Mouse (Mus musculus) heart, embryonic 14.5 days (tissue): ENCODE data around the gene Lmo7. TPM values are rescaled to one million over a fixed set of nuclear protein-coding genes. Genes with fewer than 3 reads are reported as not detected.

Source experiments
- ATAC-seq: fragments of 200-750 bp; cut with Nextera tagmentation; 2 replicates; pipeline ENCODE4 v1.8.0; 2017; ENCODE audit warnings: low read depth, moderate TSS enrichment; ENCODE audit not compliant: insufficient number of reproducible peaks, insufficient read depth, low FRiP score
- H3K27ac ChIP-seq, 2 experiments: fragments of 200-500 bp in 1 of 2; fragments of 300-500 bp in 1 of 2; sonication (generic) in 1 of 2; replicated peaks in 1 of 2; 2 replicates each; pipeline ENCODE4 v1.5.1; 2012 to 2014; ENCODE audit warnings: low read depth in 2 of 2, low read length in 2 of 2, control low read depth in 1 of 2, mild to moderate bottlenecking in 1 of 2, mixed read lengths in 1 of 2; ENCODE audit not compliant: control insufficient read depth in 1 of 2, insufficient read depth in 1 of 2
- H3K27me3 ChIP-seq: fragments of 300-500 bp; sonication (generic); 2 replicates; pipeline ENCODE4 v1.6.1; 2014; ENCODE audit warnings: mild to moderate bottlenecking, low read length, control low read depth; ENCODE audit not compliant: control insufficient read depth, insufficient read depth
- H3K36me3 ChIP-seq: fragments of 300-500 bp; sonication (generic); 2 replicates; pipeline ENCODE4 v1.6.1; 2014; ENCODE audit warnings: mild to moderate bottlenecking, control low read depth, low read length, mixed read lengths; ENCODE audit not compliant: control insufficient read depth, insufficient read depth
- H3K4me1 ChIP-seq, 2 experiments: fragments of 200-500 bp in 1 of 2; fragments of 300-500 bp in 1 of 2; sonication (generic) in 1 of 2; 2 replicates each; pipeline ENCODE4 v1.6.1; 2012 to 2014; ENCODE audit warnings: low read length in 2 of 2, control low read depth in 1 of 2, mixed read lengths in 1 of 2; ENCODE audit not compliant: control insufficient read depth in 2 of 2, insufficient read depth in 2 of 2
- H3K4me2 ChIP-seq: fragments of 300-500 bp; sonication (generic); 2 replicates; pipeline ENCODE4 v1.6.1; 2014; ENCODE audit warnings: mild to moderate bottlenecking, low read length
- H3K4me3 ChIP-seq, 2 experiments: fragments of 200-500 bp in 1 of 2; fragments of 300-500 bp in 1 of 2; sonication (generic) in 1 of 2; 2 replicates each; pipeline ENCODE4 v1.5.1; 2012 to 2014; ENCODE audit warnings: low read length in 2 of 2, mild to moderate bottlenecking in 2 of 2, control low read depth in 1 of 2, low read depth in 1 of 2, moderate library complexity in 1 of 2; ENCODE audit not compliant: control insufficient read depth in 1 of 2, insufficient read depth in 1 of 2
- H3K9ac ChIP-seq: fragments of 300-500 bp; sonication (generic); 2 replicates; pipeline ENCODE4 v1.6.1; 2014; ENCODE audit warnings: mild to moderate bottlenecking, low read length
- H3K9me3 ChIP-seq: fragments of 300-500 bp; sonication (generic); 2 replicates; pipeline ENCODE4 v1.6.1; 2016; ENCODE audit warnings: low read length, control low read depth; ENCODE audit not compliant: control insufficient read depth
- WGBS: fragments of 180-500 bp; shearing (Covaris S2); extraction: QIAGEN DNeasy Blood & Tissue Kit; methylation state at CpG from one replicate; pipeline ENCODE4 v1.1.7; 2014; 5-methylcytosine and 5-hydroxymethylcytosine counted together
- polyA plus RNA-seq: library from polyadenylated mRNA; unstranded; fragments of >200 nt; fragmentation: Nextera tagmentation; extraction: Ambion mirVana; gene quantifications from 2 replicates; pipeline ENCODE4 v1.2.1, GENCODE M21; 2014

Lmo7 gene
- 241 and 275 TPM in 2 replicates for polyA plus RNA-seq

DNA sequence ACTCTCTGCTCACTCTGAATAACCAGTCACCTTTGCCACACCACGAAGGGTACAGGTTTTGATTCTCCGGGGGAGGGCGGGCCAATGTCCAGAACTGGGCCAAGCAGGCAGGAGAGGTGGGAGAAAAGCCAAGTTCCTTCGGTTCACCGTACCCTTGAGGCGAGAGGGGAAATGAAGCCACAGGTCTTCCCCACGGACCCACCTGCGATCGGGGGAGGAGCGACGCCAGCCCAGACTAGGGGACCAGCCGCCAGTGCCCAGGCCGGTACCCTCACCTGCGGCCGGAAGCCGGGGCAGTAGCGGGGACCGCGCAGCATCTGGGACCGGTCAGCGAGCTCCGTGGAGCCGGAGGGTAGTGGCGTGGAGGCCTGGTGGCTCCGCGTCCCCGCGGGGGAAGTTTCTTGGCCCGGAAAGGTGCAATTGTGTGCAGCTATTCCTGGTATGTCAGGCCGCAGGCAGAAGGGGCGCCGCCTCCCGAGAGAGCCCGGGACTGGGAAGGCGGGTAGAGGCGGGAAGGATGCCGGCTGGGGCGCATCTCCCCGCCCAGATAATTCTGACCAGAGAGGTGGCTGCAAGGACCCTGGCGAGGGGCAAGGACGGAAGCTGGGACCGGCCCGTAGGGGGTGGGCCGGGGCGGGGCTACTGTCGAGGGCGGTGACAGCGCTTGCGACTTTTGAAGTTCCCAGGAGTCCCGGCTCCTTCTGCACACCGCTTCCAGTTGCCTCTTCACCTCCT lies at the start of gene Lmo7, which contains the start of gene Gm9922:
Gene Lmo7, plus strand, starts transcription at position 721 of the 735 bp plus-strand sequence.
Gene Gm9922, minus strand, starts transcription at position 578 of the 735 bp plus-strand sequence.
- under 1% methylated on average over 51 of the region's 51 CpGs for WGBS
- Histone ChIP-seq H3K27ac (peak within 1 kb of the TSS; percentile 35 to 50; a peak in 3 of 4 replicates), H3K4me1 (peaks cover 9 to 19% of the 10 kb centered on the region in 2 experiments), H3K9ac (peak within 1 kb of the TSS; percentile 85), H3K4me2 (peak within 1 kb of the TSS; percentile 97), H3K9me3 (no peaks in the 10 kb centered on the region), H3K36me3 (no peaks in the 10 kb centered on the region), H3K4me3 (peak within 1 kb of the TSS; percentile 85 to 87), H3K27me3 (no peaks in the 10 kb centered on the region)
- peak; percentile 86 for ATAC-seq

GRCm38 (mm10) chr14:101687696-101688095 lies 42.1 kb upstream of the Lmo7 start:
- Histone ChIP-seq H3K4me1 (no peaks in the 10 kb centered on the region), H3K4me3 (no peak overlapping the region), H3K36me3 (0 out of 2 replicates have a peak, but pooled peaks cover 3% of the 10 kb centered on the region), H3K27ac (no peak overlapping the region), H3K9me3 (no peaks in the 10 kb centered on the region), H3K4me2 (no peak overlapping the region), H3K27me3 (no peaks in the 10 kb centered on the region), H3K9ac (no peak overlapping the region)
- 89% methylated on average over 6 of the region's 6 CpGs for WGBS
- ATAC-seq = no peak

- Histone ChIP-seq H3K4me1 (no peaks in the 10 kb centered on the region), H3K9ac (no peak overlapping the region), H3K27me3 (no peaks in the 10 kb centered on the region), H3K27ac (no peak overlapping the region), H3K36me3 (0 out of 2 replicates have a peak, but pooled peaks cover 3% of the 10 kb centered on the region), H3K9me3 (no peaks in the 10 kb centered on the region), H3K4me2 (no peak overlapping the region), H3K4me3 (no peak overlapping the region)
- 84% methylated on average over 2 of the region's 2 CpGs for WGBS
- ATAC-seq = no peak
These were observed 41.4 kb upstream of the Lmo7 start for GRCm38 (mm10) chr14:101688406-101688805.

GRCm38 (mm10) chr14:101704479-101704878 lies 25.3 kb upstream of the Lmo7 start:
- 69% methylated on average over 4 of the region's 4 CpGs for WGBS
- no peaks in the 10 kb centered on the region for H3K4me1 ChIP-seq

GRCm38 (mm10) chr14:101707088-101707487 lies 22.7 kb upstream of the Lmo7 start:
- H3K27ac ChIP-seq = no peak overlapping the region
- 80% methylated on average over 5 of the region's 5 CpGs for WGBS
- no peaks in the 10 kb centered on the region for H3K4me1 ChIP-seq
- H3K36me3 ChIP-seq = no peaks in the 10 kb centered on the region
- no peak overlapping the region for H3K9ac ChIP-seq
- H3K27me3 ChIP-seq = no peaks in the 10 kb centered on the region
- ATAC-seq = no peak
- no peak overlapping the region for H3K4me2 ChIP-seq
- no peak overlapping the region for H3K4me3 ChIP-seq
- no peaks in the 10 kb centered on the region for H3K9me3 ChIP-seq

More at GRCm38 (mm10) chr14:101704479-101704878, 25.3 kb upstream of the Lmo7 start:
- Histone ChIP-seq H3K4me3 (no peak overlapping the region), H3K27ac (no peak overlapping the region), H3K4me2 (no peak overlapping the region), H3K9ac (no peak overlapping the region), H3K9me3 (no peaks in the 10 kb centered on the region), H3K36me3 (no peaks in the 10 kb centered on the region), H3K27me3 (no peaks in the 10 kb centered on the region)
- ATAC-seq = no peak

GRCm38 (mm10) chr14:101714414-101714813 lies 15.3 kb upstream of the Lmo7 start:
- WGBS = 70% methylated on average over 2 of the region's 2 CpGs
- no peaks in the 10 kb centered on the region for H3K36me3 ChIP-seq
- no peak for ATAC-seq
- no peak overlapping the region for H3K4me3 ChIP-seq
- no peak overlapping the region for H3K27ac ChIP-seq
- no peak overlapping the region for H3K9ac ChIP-seq
- no peaks in the 10 kb centered on the region for H3K4me1 ChIP-seq
- no peaks in the 10 kb centered on the region for H3K9me3 ChIP-seq
- no peak overlapping the region for H3K4me2 ChIP-seq
- no peaks in the 10 kb centered on the region for H3K27me3 ChIP-seq

DNA sequence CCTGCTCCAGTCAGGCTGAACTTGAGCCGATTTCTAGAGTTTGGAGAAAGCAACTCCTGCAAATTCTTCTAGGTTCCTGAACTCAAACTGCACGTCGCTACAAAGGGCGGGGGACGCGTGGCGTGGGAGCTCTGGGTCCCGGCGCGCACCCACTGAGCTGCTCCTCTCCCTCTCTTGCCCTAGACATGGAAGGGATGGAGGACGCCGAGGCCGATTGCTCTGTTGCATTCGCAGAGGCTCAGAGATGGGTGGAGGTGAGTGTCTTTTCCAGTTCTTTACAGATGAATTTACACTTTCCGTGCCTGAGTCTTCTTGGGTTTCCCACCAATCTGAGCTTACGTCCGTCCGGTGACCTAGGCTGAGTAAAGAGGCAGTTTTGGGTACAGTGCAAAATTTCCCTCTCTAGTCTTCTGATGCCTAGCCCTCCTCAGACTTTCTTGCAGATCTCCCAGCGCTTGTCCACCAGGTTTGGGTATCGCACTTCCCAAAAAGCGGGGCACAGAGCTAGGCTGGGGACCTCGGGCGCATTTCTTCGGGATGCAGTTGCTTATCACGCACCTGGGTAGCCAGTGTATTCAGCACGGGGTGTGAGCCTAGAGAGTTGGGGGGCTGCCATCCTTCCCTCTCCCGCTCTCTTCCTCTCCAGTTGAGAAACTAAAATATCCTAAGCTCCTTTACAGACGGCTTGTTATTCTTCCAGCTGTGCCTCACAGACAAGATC lies 375 bp downstream of the Lmo7 start:
- H3K27me3 ChIP-seq = no peaks in the 10 kb centered on the region

More for the DNA sequence above, 375 bp downstream of the Lmo7 start:
- no peak overlapping the region for H3K27ac ChIP-seq
- peak overlapping the region; percentile 85 to 87 for H3K4me3 ChIP-seq
- no peaks in the 10 kb centered on the region for H3K36me3 ChIP-seq
- WGBS = under 1% methylated on average over 28 of the region's 28 CpGs
- H3K9ac ChIP-seq = peak overlapping the region; percentile 85
- H3K9me3 ChIP-seq = no peaks in the 10 kb centered on the region
- no peak for ATAC-seq
- H3K4me2 ChIP-seq = peak overlapping the region; percentile 97
- peaks cover 9 to 19% of the 10 kb centered on the region in 2 experiments for H3K4me1 ChIP-seq
